22 mouse cellular contexts compared by ENCODE assay signal in genomic region chr13:106738011-106738410, GRCm38 (mm10).
A peak's percentile ranks its signal among the peaks of the same experiment; 100 is the strongest.
DNase-seq lines count a peak whose midpoint lies in the region; ATAC-seq and TF ChIP-seq lines count a peak whose summit lies in the region.
"Had no signal": no experiment of that assay in that cellular context is flagged by ENCODE, and none has a peak within 500 bp of the region (broad histone marks: within the 10 kb centered on the region; RNA-seq: fewer than 3 reads in every experiment).

No protein-coding gene starts in this region.

- TF ChIP-seq CTCF in cerebellum, adult 2 months (IDR thresholded peaks at IDR 0.05; ENCODE audit: borderline replicate concordance, insufficient read depth, low read depth, low read length), result no peak

- no peak overlapping the region for H3K9ac ChIP-seq in embryonic facial prominence, embryonic 11.5 days (replicated peaks; ENCODE audit: low read length)
- H3K9ac ChIP-seq in embryonic facial prominence, embryonic 12.5 days, result no peak overlapping the region
- H3K9ac ChIP-seq in forebrain, embryonic 12.5 days, result no peak overlapping the region
- H3K9ac ChIP-seq: forebrain, embryonic 13.5 days; forebrain, postnatal 0 days; heart, embryonic 13.5 days; hindbrain, embryonic 12.5 days; intestine, embryonic 15.5 days had no signal

- H3K4me1 ChIP-seq in embryonic facial prominence, embryonic 11.5 days (ENCODE audit: control insufficient read depth, insufficient read depth, low read length), result no peaks in the 10 kb centered on the region
- H3K4me1 ChIP-seq in embryonic facial prominence, embryonic 10.5 days, result no peaks in the 10 kb centered on the region
- H3K4me1 ChIP-seq in embryonic facial prominence, embryonic 12.5 days, result no peaks in the 10 kb centered on the region
- H3K4me1 ChIP-seq in cerebellum, adult 2 months (ENCODE audit: control insufficient read depth, insufficient read depth, low read length), result no peaks in the 10 kb centered on the region
- no peaks in the 10 kb centered on the region for H3K4me1 ChIP-seq in forebrain, embryonic 12.5 days
- H3K4me1 ChIP-seq: forebrain, embryonic 13.5 days; heart, embryonic 13.5 days; hindbrain, embryonic 12.5 days; intestine, embryonic 15.5 days had no signal

- H3K27me3 ChIP-seq in embryonic facial prominence, embryonic 11.5 days (ENCODE audit: control insufficient read depth, insufficient read depth, low read length), result no peaks in the 10 kb centered on the region
- H3K27me3 ChIP-seq in embryonic facial prominence, embryonic 10.5 days (replicated peaks; ENCODE audit: low read depth, poor library complexity, severe bottlenecking), result no peaks in the 10 kb centered on the region
- H3K27me3 ChIP-seq in embryonic facial prominence, embryonic 12.5 days, result no peaks in the 10 kb centered on the region
- H3K27me3 ChIP-seq in cerebellum, adult 2 months (ENCODE audit: control insufficient read depth, insufficient read depth, low read length), result no peaks in the 10 kb centered on the region
- no peaks in the 10 kb centered on the region for H3K27me3 ChIP-seq in forebrain, embryonic 12.5 days
- H3K27me3 ChIP-seq: CH12.LX; forebrain, embryonic 13.5 days; hindbrain, embryonic 12.5 days; intestine, embryonic 15.5 days had no signal

- no peak for DNase-seq in embryonic facial prominence, embryonic 11.5 days (ENCODE audit: low spot score)
- DNase-seq in embryonic facial prominence, embryonic 10.5 days (ENCODE audit: low spot score), result no peak
- peak; percentile 10 for DNase-seq in right cerebral cortex, adult 18-20 months
- no peak for DNase-seq in right cerebral cortex, postnatal 36 days (ENCODE audit: low spot score in 2 of 2)
- DNase-seq in cerebellum, adult 2 months, result no peak
- DNase-seq: adrenal gland, postnatal 10 days; cerebellum, adult 11-12 months; cerebellum, adult 9-11 months; cerebellum, postnatal 36 days; forebrain, postnatal 0 days; gastrocnemius, postnatal 36 days; heart, adult 11 months; heart, postnatal 36 days had no signal

- H3K27ac ChIP-seq in embryonic facial prominence, embryonic 11.5 days (replicated peaks; ENCODE audit: low read depth, low read length), result no peak overlapping the region
- no peak overlapping the region for H3K27ac ChIP-seq in embryonic facial prominence, embryonic 10.5 days (replicated peaks)
- H3K27ac ChIP-seq in embryonic facial prominence, embryonic 12.5 days, result no peak overlapping the region
- H3K27ac ChIP-seq in cerebellum, adult 2 months (ENCODE audit: insufficient read depth, low read length), result no peak overlapping the region
- no peak overlapping the region for H3K27ac ChIP-seq in forebrain, embryonic 12.5 days
- H3K27ac ChIP-seq: forebrain, embryonic 13.5 days; heart, embryonic 13.5 days; hindbrain, embryonic 12.5 days; intestine, embryonic 15.5 days had no signal

- H3K4me2 ChIP-seq in embryonic facial prominence, embryonic 11.5 days (ENCODE audit: low read depth, low read length), result no peak overlapping the region
- no peak overlapping the region for H3K4me2 ChIP-seq in embryonic facial prominence, embryonic 12.5 days (replicated peaks)
- no peak overlapping the region for H3K4me2 ChIP-seq in forebrain, embryonic 12.5 days
- H3K4me2 ChIP-seq: forebrain, embryonic 13.5 days; heart, embryonic 13.5 days; hindbrain, embryonic 12.5 days; intestine, embryonic 15.5 days had no signal

- no peaks in the 10 kb centered on the region for H3K9me3 ChIP-seq in embryonic facial prominence, embryonic 11.5 days (replicated peaks; ENCODE audit: control insufficient read depth, low read length)
- no peaks in the 10 kb centered on the region for H3K9me3 ChIP-seq in embryonic facial prominence, embryonic 10.5 days
- no peaks in the 10 kb centered on the region for H3K9me3 ChIP-seq in embryonic facial prominence, embryonic 12.5 days
- no peaks in the 10 kb centered on the region for H3K9me3 ChIP-seq in forebrain, embryonic 12.5 days
- H3K9me3 ChIP-seq: forebrain, embryonic 13.5 days; hindbrain, embryonic 12.5 days; intestine, embryonic 15.5 days had no signal

- no peak overlapping the region for H3K4me3 ChIP-seq in embryonic facial prominence, embryonic 11.5 days (ENCODE audit: low read depth, low read length)
- no peak overlapping the region for H3K4me3 ChIP-seq in embryonic facial prominence, embryonic 10.5 days
- no peak overlapping the region for H3K4me3 ChIP-seq in embryonic facial prominence, embryonic 12.5 days
- no peak overlapping the region for H3K4me3 ChIP-seq in cerebellum, adult 2 months (replicated peaks; ENCODE audit: insufficient read depth, low read depth, low read length)
- H3K4me3 ChIP-seq in forebrain, embryonic 12.5 days (replicated peaks), result no peak overlapping the region
- H3K4me3 ChIP-seq: forebrain, embryonic 13.5 days; heart, embryonic 13.5 days; hindbrain, embryonic 12.5 days; intestine, embryonic 15.5 days had no signal

- H3K36me3 ChIP-seq in embryonic facial prominence, embryonic 11.5 days (replicated peaks; ENCODE audit: control insufficient read depth, insufficient read depth, low read depth, low read length), result no peaks in the 10 kb centered on the region
- H3K36me3 ChIP-seq in embryonic facial prominence, embryonic 10.5 days (replicated peaks), result no peaks in the 10 kb centered on the region
- H3K36me3 ChIP-seq in embryonic facial prominence, embryonic 12.5 days, result no peaks in the 10 kb centered on the region
- H3K36me3 ChIP-seq in forebrain, embryonic 12.5 days (replicated peaks), result no peaks in the 10 kb centered on the region
- H3K36me3 ChIP-seq: heart, embryonic 13.5 days; hindbrain, embryonic 12.5 days; intestine, embryonic 15.5 days had no signal

- 83% methylated on average over 5 of the region's 5 CpGs for WGBS in embryonic facial prominence, embryonic 11.5 days
- WGBS in embryonic facial prominence, embryonic 10.5 days, result 80% methylated on average over 5 of the region's 5 CpGs
- WGBS in embryonic facial prominence, embryonic 12.5 days, result 74% methylated on average over 5 of the region's 5 CpGs
- WGBS in cerebellum, adult 2 months, result 91% methylated on average over 5 of the region's 5 CpGs
- WGBS in forebrain, embryonic 12.5 days, result 91% methylated on average over 5 of the region's 5 CpGs

- peak; percentile 72 for ATAC-seq in embryonic facial prominence, embryonic 11.5 days (replicated peaks; ENCODE audit: insufficient number of reproducible peaks, low FRiP score, low TSS enrichment, low read depth)
- peak; percentile 67 for ATAC-seq in embryonic facial prominence, embryonic 12.5 days (ENCODE audit: insufficient number of reproducible peaks, insufficient read depth, low FRiP score, low TSS enrichment)
- no peak for ATAC-seq in forebrain, embryonic 12.5 days (ENCODE audit: low FRiP score)
- no peak for ATAC-seq in inflammation-experienced regulatory T-cells, adult 6 months
- ATAC-seq: forebrain, embryonic 13.5 days; forebrain, postnatal 0 days; hindbrain, embryonic 16.5 days; intestine, embryonic 15.5 days had no signal

- no peak for TF ChIP-seq POLR2A in cerebellum, adult 2 months (IDR thresholded peaks at IDR 0.05; ENCODE audit: borderline replicate concordance, insufficient read depth, low read length)

Comparison
In these comparisons a context has a peak if more than half of its experiments do, and no peak if none do; other contexts are left out.
1. ATAC-seq: peak in embryonic facial prominence, embryonic 11.5 days (single experiment) and embryonic facial prominence, embryonic 12.5 days (single experiment); none in forebrain, embryonic 12.5 days (single experiment) and inflammation-experienced regulatory T-cells, adult 6 months (single experiment).